Mouse (Mus musculus) MEL (cell line): Measurements from ENCODE around the gene Dupd1. TPM values are rescaled to one million over a fixed set of nuclear protein-coding genes. Genes with fewer than 3 reads are reported as not detected.

Source experiments
- DNase-seq: peaks from one replicate; pipeline ENCODE4 v3.0.0; 2011; ENCODE audit warnings: low read depth, low spot score
- H3K27ac ChIP-seq: 2 replicates; pipeline ENCODE4 v1.5.1; 2012; ENCODE audit warnings: low read depth, mild to moderate bottlenecking, control low read depth, low read length, moderate library complexity; ENCODE audit not compliant: control insufficient read depth
- H3K27me3 ChIP-seq, 2 experiments: fragments of 150-350 bp in 1 of 2; sonication (generic) in 1 of 2; 2 replicates each; pipeline ENCODE4 v1.6.1; 2012; ENCODE audit warnings: low read length in 2 of 2, mild to moderate bottlenecking in 2 of 2, improper control_type of control experiment in 1 of 2, moderate library complexity in 1 of 2; ENCODE audit not compliant: insufficient read depth in 2 of 2, control insufficient read depth in 1 of 2
- H3K36me3 ChIP-seq, 2 experiments: 2 replicates each; pipeline ENCODE4 v1.6.1; 2012 to 2014; ENCODE audit warnings: low read length in 2 of 2, improper control_type of control experiment in 1 of 2, inconsistent platforms in 1 of 2, mild to moderate bottlenecking in 1 of 2; ENCODE audit not compliant: insufficient read depth in 2 of 2, control insufficient read depth in 1 of 2
- H3K4me1 ChIP-seq, 2 experiments: fragments of 150-350 bp in 1 of 2; sonication (generic) in 1 of 2; 2 replicates each; pipeline ENCODE4 v1.6.1; 2012; ENCODE audit warnings: low read length in 2 of 2, improper control_type of control experiment in 1 of 2, mild to moderate bottlenecking in 1 of 2; ENCODE audit not compliant: insufficient read depth in 2 of 2, control insufficient read depth in 1 of 2
- H3K4me3 ChIP-seq, 2 experiments: fragments of 150-350 bp in 1 of 2; sonication (generic) in 1 of 2; 2 replicates each; pipeline ENCODE4 v1.5.1; 2012; ENCODE audit warnings: low read depth in 2 of 2, low read length in 2 of 2, mild to moderate bottlenecking in 2 of 2, moderate library complexity in 2 of 2, control low read depth in 1 of 2, improper control_type of control experiment in 1 of 2; ENCODE audit not compliant: control insufficient read depth in 1 of 2, insufficient read depth in 1 of 2
- H3K79me2 ChIP-seq: 2 replicates; pipeline ENCODE4 v1.6.1; 2012; ENCODE audit warnings: mild to moderate bottlenecking, low read length, moderate library complexity; ENCODE audit not compliant: control insufficient read depth, poor library complexity, insufficient read depth
- H3K9ac ChIP-seq: 2 replicates; pipeline ENCODE4 v1.6.1; 2012; ENCODE audit warnings: low read depth, mild to moderate bottlenecking, control low read depth, low read length, moderate library complexity; ENCODE audit not compliant: control insufficient read depth, poor library complexity, severe bottlenecking
- H3K9me3 ChIP-seq: fragments of 150-350 bp; sonication (generic); replicated peaks from 2 replicates; pipeline ENCODE4 v1.6.1; 2012; ENCODE audit warnings: mild to moderate bottlenecking, low read length, improper control_type of control experiment, moderate library complexity; ENCODE audit not compliant: insufficient read depth
- BHLHE40 ChIP-seq: IDR thresholded peaks from 2 replicates; pipeline ENCODE4 v1.6.1; 2012; ENCODE audit warnings: low read depth, mild to moderate bottlenecking, inconsistent platforms, low read length, improper control_type of control experiment, borderline replicate concordance
- CHD2 ChIP-seq: IDR thresholded peaks from 2 replicates; pipeline ENCODE4 v1.6.1; 2011; ENCODE audit warnings: low read length, improper control_type of control experiment
- CTCF ChIP-seq, 3 experiments: IDR thresholded peaks in 2 of 3; conservative IDR thresholded peaks in 1 of 3; 2 replicates each; pipeline ENCODE4 v1.5.1; 2011 to 2012; ENCODE audit warnings: low read length in 3 of 3, low read depth in 2 of 3, mild to moderate bottlenecking in 2 of 3, improper control_type of control experiment in 1 of 3, inconsistent platforms in 1 of 3, mixed read lengths in 1 of 3, moderate library complexity in 1 of 3; ENCODE audit not compliant: control insufficient read depth in 1 of 3, insufficient read depth in 1 of 3, poor library complexity in 1 of 3, severe bottlenecking in 1 of 3
- EP300 ChIP-seq, 2 experiments: IDR thresholded peaks; 2 replicates each; pipeline ENCODE4 v1.6.1; 2011; ENCODE audit warnings: improper control_type of control experiment in 2 of 2, low read length in 2 of 2, low read depth in 1 of 2, mild to moderate bottlenecking in 1 of 2
- GABPA ChIP-seq: IDR thresholded peaks from 2 replicates; pipeline ENCODE4 v1.6.1; 2012; ENCODE audit warnings: low read depth, mild to moderate bottlenecking, inconsistent platforms, low read length, improper control_type of control experiment, moderate library complexity
- GATA1 ChIP-seq: IDR thresholded peaks from 2 replicates; pipeline ENCODE4 v1.6.1; 2011; ENCODE audit warnings: low read depth, low read length, improper control_type of control experiment
- KAT2A ChIP-seq: conservative IDR thresholded peaks from 2 replicates; pipeline ENCODE4 v1.6.1; 2012; ENCODE audit warnings: low read depth, low read length, improper control_type of control experiment, inconsistent platforms
- MEF2A ChIP-seq: IDR thresholded peaks from 2 replicates; pipeline ENCODE4 v1.6.1; 2014; ENCODE audit warnings: low read depth, mild to moderate bottlenecking, inconsistent platforms, low read length, improper control_type of control experiment; ENCODE audit not compliant: poor library complexity, insufficient replicate concordance, severe bottlenecking; ENCODE audit errors: extremely low read depth
- MYC ChIP-seq: IDR thresholded peaks from 2 replicates; pipeline ENCODE4 v1.6.1; 2011; ENCODE audit warnings: low read depth, mild to moderate bottlenecking, low read length, improper control_type of control experiment, moderate library complexity
- NRF1 ChIP-seq: IDR thresholded peaks from 2 replicates; pipeline ENCODE4 v1.6.1; 2014; ENCODE audit warnings: low read depth, mild to moderate bottlenecking, inconsistent platforms, low read length, improper control_type of control experiment, moderate library complexity; ENCODE audit not compliant: poor library complexity, insufficient read depth, severe bottlenecking
- POLR2A ChIP-seq, 2 experiments: IDR thresholded peaks; 2 replicates each; pipeline ENCODE4 v1.6.1; 2011 to 2012; ENCODE audit warnings: low read length in 2 of 2, mild to moderate bottlenecking in 2 of 2, control low read depth in 1 of 2, improper control_type of control experiment in 1 of 2, low read depth in 1 of 2, moderate library complexity in 1 of 2; ENCODE audit not compliant: control insufficient read depth in 1 of 2, insufficient read depth in 1 of 2, poor library complexity in 1 of 2
- POLR2AphosphoS2 ChIP-seq: IDR thresholded peaks from 2 replicates; pipeline ENCODE4 v1.6.1; 2011; ENCODE audit warnings: low read length, improper control_type of control experiment
- RAD21 ChIP-seq: IDR thresholded peaks from 2 replicates; pipeline ENCODE4 v1.6.1; 2011; ENCODE audit warnings: mild to moderate bottlenecking, low read depth, low read length, improper control_type of control experiment
- SIN3A ChIP-seq: IDR thresholded peaks from 2 replicates; pipeline ENCODE4 v1.6.1; 2012; ENCODE audit warnings: low read length, improper control_type of control experiment, inconsistent platforms
- SMC3 ChIP-seq: IDR thresholded peaks from 2 replicates; pipeline ENCODE4 v1.6.1; 2011; ENCODE audit warnings: low read depth, low read length, improper control_type of control experiment
- TBP ChIP-seq: IDR thresholded peaks from 2 replicates; pipeline ENCODE4 v1.8.0; 2011; ENCODE audit warnings: low read depth, low read length, improper control_type of control experiment
- UBTF ChIP-seq: IDR thresholded peaks from 2 replicates; pipeline ENCODE4 v1.6.1; 2012; ENCODE audit warnings: low read depth, mild to moderate bottlenecking, inconsistent platforms, low read length, improper control_type of control experiment, moderate library complexity, borderline replicate concordance; ENCODE audit not compliant: insufficient read depth
- USF1 ChIP-seq: IDR thresholded peaks from 2 replicates; pipeline ENCODE4 v1.6.1; 2014; ENCODE audit warnings: low read depth, mild to moderate bottlenecking, inconsistent platforms, low read length, improper control_type of control experiment, moderate library complexity
- ZMIZ1 ChIP-seq: IDR thresholded peaks from 2 replicates; pipeline ENCODE4 v1.6.1; 2012; ENCODE audit warnings: low read depth, mild to moderate bottlenecking, inconsistent platforms, low read length, improper control_type of control experiment, moderate library complexity
- polyA plus RNA-seq, 2 experiments: library from polyadenylated mRNA; stranded (reverse) in 1 of 2; unstranded in 1 of 2; fragments of >175 nt in 1 of 2; fragments of >200 nt in 1 of 2; gene quantifications; 2 replicates each; pipeline versions ENCODE4 v1.2.1 to v1.2.4; 2012; ENCODE audit warnings: low replicate concordance in 2 of 2, low read depth in 1 of 2; ENCODE audit not compliant: insufficient read length in 2 of 2, insufficient read depth in 1 of 2, missing spikeins in 1 of 2
- total RNA-seq: library from RNA; depleted of rRNA; stranded (reverse); fragments of 300-350 nt; gene quantifications from 2 replicates; pipeline ENCODE4 v1.2.3, GENCODE M21; 2012

The Dupd1 gene
- total and polyA plus RNA-seq, 3 experiments = not detected

- Histone ChIP-seq H3K27me3 (peaks cover 7 to 19% of the 10 kb centered on the region in 2 experiments), H3K9ac (no peak overlapping the region), H3K4me1 (no peaks in the 10 kb centered on the region; a peak in 1 of 4 replicates), H3K79me2 (no peaks in the 10 kb centered on the region), H3K36me3 (no peaks in the 10 kb centered on the region), H3K27ac (no peak overlapping the region), H3K4me3 (no peak overlapping the region), H3K9me3 (no peaks in the 10 kb centered on the region)
- TF ChIP-seq BHLHE40 = no peak
- TF ChIP-seq SMC3 = no peak
- TF ChIP-seq TBP = no peak
- TF ChIP-seq POLR2A (IDR thresholded peaks at IDR 0.05; ENCODE audit: control insufficient read depth in 1 of 2, insufficient read depth in 1 of 2, low read depth in 1 of 2, low read length in 2 of 2, poor library complexity in 1 of 2) = no peak
- no peak for TF ChIP-seq KAT2A
- no peak for TF ChIP-seq UBTF
- TF ChIP-seq GATA1 = no peak
- no peak for TF ChIP-seq CTCF (IDR thresholded peaks at IDR 0.05 in 2 of 3, conservative IDR thresholded peaks at IDR 0.05 in 1 of 3; ENCODE audit: control insufficient read depth in 1 of 3, insufficient read depth in 1 of 3, low read depth in 2 of 3, low read length in 3 of 3, poor library complexity in 1 of 3, severe bottlenecking in 1 of 3)
- DNase-seq = no peak
Measured at GRCm38 (mm10) chr14:21720430-21721205, 6.2 kb upstream of the Dupd1 start.

DNA sequence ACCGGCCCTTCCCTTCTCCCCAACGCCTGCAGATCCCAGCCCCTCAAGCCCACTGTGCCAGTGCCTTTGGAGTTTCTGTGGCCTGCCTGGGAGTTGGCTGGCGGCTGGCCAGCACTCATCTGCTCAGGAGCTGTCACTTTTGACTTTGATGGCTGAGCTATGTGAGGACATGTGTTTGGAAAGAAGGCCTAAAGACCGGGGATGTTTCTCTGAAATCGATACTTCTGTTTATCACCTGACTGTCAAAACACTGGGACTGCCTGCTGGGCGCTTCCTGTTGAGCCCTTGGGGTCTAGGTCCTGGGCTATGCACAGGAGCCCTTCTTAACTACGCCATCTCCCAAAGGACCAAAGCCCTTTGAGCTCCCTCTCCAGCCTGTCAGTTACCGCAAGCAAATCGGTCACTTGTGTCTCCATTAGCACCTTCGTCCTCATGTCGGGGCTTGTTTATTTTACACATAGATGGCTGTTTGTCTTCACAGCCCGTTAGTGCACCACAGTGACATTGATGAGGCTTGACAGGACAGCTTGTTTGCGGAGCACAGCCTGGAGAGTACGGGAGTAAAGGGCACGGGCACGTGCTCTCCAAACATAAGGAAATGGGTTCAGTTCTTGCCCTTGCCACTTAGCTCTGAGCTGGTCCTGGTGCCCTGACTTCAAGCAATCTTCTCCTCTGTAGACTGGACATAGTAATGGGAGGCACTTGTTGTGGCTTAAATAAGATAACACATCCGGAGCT, 5.4 kb upstream of the Dupd1 start:
- H3K36me3 ChIP-seq = no peaks in the 10 kb centered on the region
- H3K9ac ChIP-seq = no peak overlapping the region
- no peaks in the 10 kb centered on the region for H3K9me3 ChIP-seq
- no peak overlapping the region for H3K27ac ChIP-seq
- no peak overlapping the region for H3K4me3 ChIP-seq
- no peak for TF ChIP-seq NRF1
- no peaks in the 10 kb centered on the region for H3K79me2 ChIP-seq
- peaks cover 9 to 19% of the 10 kb centered on the region in 2 experiments for H3K27me3 ChIP-seq
- no peak for DNase-seq
- no peaks in the 10 kb centered on the region; a peak in 1 of 4 replicates for H3K4me1 ChIP-seq

GRCm38 (mm10) chr14:21711231-21711630, 3.1 kb downstream of the Dupd1 start:
- Histone ChIP-seq H3K36me3 (peaks cover 0 to 4% of the 10 kb centered on the region in 2 experiments; a peak in 2 of 4 replicates), H3K79me2 (no peaks in the 10 kb centered on the region), H3K9me3 (no peaks in the 10 kb centered on the region), H3K27ac (no peak overlapping the region), H3K27me3 (peaks cover 5 to 9% of the 10 kb centered on the region in 2 experiments), H3K4me3 (no peak overlapping the region), H3K4me1 (peaks cover 0 to 8% of the 10 kb centered on the region in 2 experiments; a peak in 2 of 4 replicates), H3K9ac (no peak overlapping the region)
- DNase-seq = no peak
- TF ChIP-seq RAD21 = no peak
- no peak for TF ChIP-seq KAT2A
- no peak for TF ChIP-seq USF1
- no peak for TF ChIP-seq CTCF (IDR thresholded peaks at IDR 0.05 in 2 of 3, conservative IDR thresholded peaks at IDR 0.05 in 1 of 3; ENCODE audit: control insufficient read depth in 1 of 3, insufficient read depth in 1 of 3, low read depth in 2 of 3, low read length in 3 of 3, poor library complexity in 1 of 3, severe bottlenecking in 1 of 3)
- TF ChIP-seq ZMIZ1 = no peak
- TF ChIP-seq POLR2A (IDR thresholded peaks at IDR 0.05; ENCODE audit: control insufficient read depth in 1 of 2, insufficient read depth in 1 of 2, low read depth in 1 of 2, low read length in 2 of 2, poor library complexity in 1 of 2) = no peak
- TF ChIP-seq GATA1 = no peak
- no peak for TF ChIP-seq POLR2AphosphoS2
- no peak for TF ChIP-seq CHD2
- TF ChIP-seq MYC = no peak
- TF ChIP-seq EP300 (IDR thresholded peaks at IDR 0.05; ENCODE audit: low read depth in 1 of 2, low read length in 2 of 2) = no peak
- TF ChIP-seq MEF2A = no peak
- no peak for TF ChIP-seq GABPA
- TF ChIP-seq SIN3A = no peak
